In the genomic region with DNA sequence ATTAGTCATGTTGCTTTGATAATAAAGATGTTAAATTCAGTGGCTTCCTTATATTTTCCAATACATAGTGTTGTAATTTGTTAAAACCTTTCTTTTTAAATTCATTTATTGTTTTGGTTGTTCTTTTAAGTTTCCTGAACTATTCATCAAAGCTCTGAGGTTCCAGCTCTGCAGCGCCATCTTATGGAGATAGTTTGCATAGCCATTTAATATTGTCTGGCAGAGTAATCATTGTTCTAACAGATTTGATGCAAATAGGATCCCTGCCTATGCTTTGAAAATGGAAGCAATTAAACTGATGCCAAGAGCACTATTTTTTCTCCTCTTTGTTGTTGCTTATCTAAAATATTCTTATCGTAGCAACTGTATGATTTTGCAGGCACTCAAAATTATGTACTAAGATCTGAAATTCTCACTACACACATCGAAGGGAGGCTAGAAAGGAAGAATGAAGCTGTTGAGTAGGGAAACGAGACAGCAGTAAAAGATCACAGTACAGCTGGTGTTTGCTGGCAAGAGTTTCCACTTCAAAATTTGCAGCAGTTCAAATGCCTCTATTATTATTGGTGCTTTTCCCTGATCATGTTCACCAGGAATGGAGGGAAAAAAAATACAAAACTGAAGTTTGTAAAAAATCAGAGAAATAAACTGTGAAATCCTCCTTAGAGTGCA, we compare ENCODE assay signal across 8 mouse cellular contexts.
DNase-seq lines count a peak whose midpoint lies in the region; TF ChIP-seq lines count a peak whose summit lies in the region.

No protein-coding gene starts in this region.

- peak; percentile 38; the same call in 1 of the 2 replicates for TF ChIP-seq CTCF in gastrocnemius, adult 2 months (IDR thresholded peaks at IDR 0.05)
- TF ChIP-seq CTCF in E14TG2a.4 (conservative IDR thresholded peaks at IDR 0.05; ENCODE audit: low read length), result peak; percentile 70

- intact Hi-C loops in gastrocnemius, adult 2 months (cut with DNase I), result no loop called here

- no peak for DNase-seq in gastrocnemius, adult 2 months
- no peak for DNase-seq in gastrocnemius, adult 8-10 months (ENCODE audit: low spot score in 2 of 2)
- peak; percentile 69 for DNase-seq in embryo, embryonic 10.5 days (ENCODE audit: low spot score)
- peak; percentile 11 to 35 for DNase-seq in layer of hippocampus, postnatal 36 days
- no peak for DNase-seq in thymus, postnatal 25 days
- DNase-seq in thymus, postnatal 0 days (ENCODE audit: low spot score), result no peak
- no peak for DNase-seq in lung, postnatal 14 days

- H3K4me1 ChIP-seq in E14TG2a.4 (replicated peaks; ENCODE audit: low read depth, low read length), result no peaks in the 10 kb centered on the region

- no peaks in the 10 kb centered on the region for H3K36me3 ChIP-seq in E14TG2a.4 (ENCODE audit: insufficient read depth, low read length)

- no peak overlapping the region for H3K27ac ChIP-seq in gastrocnemius, adult 2 months

- no peaks in the 10 kb centered on the region for H3K27me3 ChIP-seq in E14TG2a.4 (ENCODE audit: insufficient read depth, low read length)

- H3K9me3 ChIP-seq in E14TG2a.4 (ENCODE audit: low read length), result no peaks in the 10 kb centered on the region

- H3K4me3 ChIP-seq in gastrocnemius, adult 2 months, result no peak overlapping the region
- no peak overlapping the region for H3K4me3 ChIP-seq in E14TG2a.4 (replicated peaks; ENCODE audit: low read length)

Comparison
In these comparisons a context has a peak if more than half of its experiments do, and no peak if none do; other contexts are left out.
1. DNase-seq: peak in embryo, embryonic 10.5 days (single experiment) and layer of hippocampus, postnatal 36 days (2 of 2); none in gastrocnemius, adult 2 months (single experiment), gastrocnemius, adult 8-10 months (0 of 2), thymus, postnatal 25 days (single experiment), thymus, postnatal 0 days (single experiment) and lung, postnatal 14 days (single experiment).